Mouse (Mus musculus): Measurements from ENCODE around the gene Xpr1.
A peak's percentile ranks its signal among the peaks of the same experiment; 100 is the strongest.

The Xpr1 gene

GRCm38 (mm10) chr1:155252631-155253121 lies 164.5 kb downstream of the Xpr1 start:
- peak in 1 of 2 experiments; percentile 21 for DNase-seq (ENCODE audit: low spot score in 2 of 2)

- peak; percentile 17 for DNase-seq (ENCODE audit: low spot score in 2 of 2)
Measured at GRCm38 (mm10) chr1:155251596-155251995, 165.6 kb downstream of the Xpr1 start.

- DNase-seq (ENCODE audit: low spot score in 2 of 2): peak; percentile 20 to 27
Measured at GRCm38 (mm10) chr1:155250531-155251135, 166.6 kb downstream of the Xpr1 start.

GRCm38 (mm10) chr1:155249896-155250295 lies 167.3 kb downstream of the Xpr1 start:
- DNase-seq (ENCODE audit: low spot score in 2 of 2): peak; percentile 4 to 11

- DNase-seq (ENCODE audit: low spot score in 2 of 2): peak; percentile 15 to 18
Measured at GRCm38 (mm10) chr1:155248041-155248440, 169.2 kb downstream of the Xpr1 start.

- DNase-seq (ENCODE audit: low spot score in 2 of 2): peak in 1 of 2 experiments; percentile 15
Measured at GRCm38 (mm10) chr1:155247441-155247840, 169.8 kb downstream of the Xpr1 start.

GRCm38 (mm10) chr1:155245516-155245915 lies 171.7 kb downstream of the Xpr1 start:
- peak; percentile 16 to 17 for DNase-seq (ENCODE audit: low spot score in 2 of 2)

GRCm38 (mm10) chr1:155244771-155245211 lies 172.4 kb downstream of the Xpr1 start:
- DNase-seq (ENCODE audit: low spot score in 2 of 2): peak; percentile 23 to 29

- DNase-seq (ENCODE audit: low spot score in 2 of 2): peak; percentile 35 to 36
Measured at GRCm38 (mm10) chr1:155243797-155244770, 173.1 kb downstream of the Xpr1 start, which contains the start of gene BC034090. TSS of gene BC034090 (minus strand) at chr1:155244444.

GRCm38 (mm10) chr1:155242488-155242745 lies 174.8 kb downstream of the Xpr1 start:
- DNase-seq (ENCODE audit: low spot score in 2 of 2): peak in 1 of 2 experiments; percentile 6

GRCm38 (mm10) chr1:155241701-155242487 lies 175.3 kb downstream of the Xpr1 start:
- no peak for DNase-seq (ENCODE audit: low spot score in 2 of 2)

GRCm38 (mm10) chr1:155239962-155240717 lies 177.1 kb downstream of the Xpr1 start:
- no peak for DNase-seq (ENCODE audit: low spot score in 2 of 2)

- DNase-seq (ENCODE audit: low spot score in 2 of 2): no peak
Measured at GRCm38 (mm10) chr1:155239169-155239568, 178.0 kb downstream of the Xpr1 start.

GRCm38 (mm10) chr1:155238126-155238525 lies 179.1 kb downstream of the Xpr1 start:
- DNase-seq (ENCODE audit: low spot score in 2 of 2): no peak

- DNase-seq (ENCODE audit: low spot score in 2 of 2): no peak
Measured at GRCm38 (mm10) chr1:155237390-155237789, 179.8 kb downstream of the Xpr1 start.

GRCm38 (mm10) chr1:155236306-155237024 lies 180.8 kb downstream of the Xpr1 start:
- DNase-seq (ENCODE audit: low spot score in 2 of 2): no peak

- DNase-seq (ENCODE audit: low spot score in 2 of 2): no peak
Measured at GRCm38 (mm10) chr1:155235641-155236040, 181.6 kb downstream of the Xpr1 start.

- DNase-seq (ENCODE audit: low spot score in 2 of 2): peak; percentile 73 to 82
Measured at GRCm38 (mm10) chr1:155233931-155234607, 183.1 kb downstream of the Xpr1 start.

- no peak for DNase-seq (ENCODE audit: low spot score in 2 of 2)
Measured at GRCm38 (mm10) chr1:155233378-155233777, 183.8 kb downstream of the Xpr1 start.

GRCm38 (mm10) chr1:155232786-155233185 lies 184.4 kb downstream of the Xpr1 start:
- no peak for DNase-seq (ENCODE audit: low spot score in 2 of 2)
